Mouse (Mus musculus): ENCODE results near the gene Fam234b.

DNA sequence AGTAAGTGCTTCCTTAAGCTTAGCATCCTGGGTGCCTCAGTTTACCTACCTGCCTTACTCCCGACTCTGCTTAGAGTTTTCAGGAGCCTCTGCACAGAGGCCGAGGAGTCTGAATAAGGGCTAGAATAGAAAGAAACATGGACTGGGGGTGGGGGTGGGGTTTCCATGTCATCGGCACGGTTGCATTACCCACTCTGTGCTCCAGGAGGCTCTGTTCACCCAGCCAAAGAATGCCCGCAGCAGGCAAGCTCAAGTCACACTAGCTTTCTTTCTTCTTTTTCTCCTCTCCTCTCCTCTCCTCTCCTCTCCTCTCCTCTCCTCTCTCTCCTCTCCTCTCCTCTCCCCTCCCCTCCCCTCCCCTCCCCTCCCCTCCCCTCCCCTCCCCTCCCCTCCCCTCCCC, 47.5 kb upstream of the Fam234b start:
- TF ChIP-seq CTCF (IDR thresholded peaks at IDR 0.05) (peak; percentile 76), EP300 (IDR thresholded peaks at IDR 0.05) (no peak)

Data from lung, postnatal 0 days (tissue).